Mouse (Mus musculus): ENCODE results near the gene Gm42791. TPM values are rescaled to one million over a fixed set of nuclear protein-coding genes. Genes with fewer than 3 reads are reported as not detected.

Gene Gm42791
- polyA plus RNA-seq, 1 experiment = 8.4 TPM

DNA sequence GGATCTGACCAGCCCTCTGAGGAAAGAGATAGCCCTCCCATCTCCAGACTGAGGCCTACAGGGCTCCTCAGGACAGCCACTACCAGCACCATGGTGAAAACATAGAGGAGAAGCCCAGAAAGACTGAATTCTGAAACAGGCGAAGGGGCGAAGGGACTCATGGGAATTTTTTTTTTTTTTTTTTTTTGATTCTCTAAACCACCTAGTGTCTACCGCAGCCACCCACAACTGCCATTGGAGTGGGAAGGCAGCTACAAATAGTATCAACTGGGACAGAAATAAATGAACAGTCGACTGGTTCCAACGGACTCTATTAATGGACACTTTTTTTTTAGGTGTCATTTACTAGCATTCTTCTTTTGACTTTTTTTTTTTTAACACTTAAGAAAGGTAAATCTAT is 43.6 kb downstream of the Gm42791 start:
- WGBS = 50% methylated on average over 5 of the region's 5 CpGs
- TF ChIP-seq POLR2A (IDR thresholded peaks at IDR 0.05; ENCODE audit: borderline replicate concordance, control insufficient read depth, low read depth, low read length) (no peak), CTCF (IDR thresholded peaks at IDR 0.05; ENCODE audit: control insufficient read depth, insufficient read depth, low read length) (no peak)
- Histone ChIP-seq H3K4me1 (ENCODE audit: control insufficient read depth, insufficient read depth, low read length) (peaks cover 6% of the 10 kb centered on the region), H3K4me3 (replicated peaks; ENCODE audit: control insufficient read depth, low read depth, low read length) (no peak overlapping the region), H3K27ac (ENCODE audit: control insufficient read depth, insufficient read depth, low read depth, low read length, poor library complexity) (no peak overlapping the region)

GRCm38 (mm10) chr5:148950064-148950463 is 44.9 kb downstream of the Gm42791 start:
- 8% methylated on average over 15 of the region's 15 CpGs for WGBS
- H3K4me1 ChIP-seq (ENCODE audit: control insufficient read depth, insufficient read depth, low read length) = peaks cover 6% of the 10 kb centered on the region
- H3K27ac ChIP-seq (ENCODE audit: control insufficient read depth, insufficient read depth, low read depth, low read length, poor library complexity) = no peak overlapping the region
- H3K4me3 ChIP-seq (replicated peaks; ENCODE audit: control insufficient read depth, low read depth, low read length) = no peak overlapping the region
- no peak for TF ChIP-seq POLR2A (IDR thresholded peaks at IDR 0.05; ENCODE audit: borderline replicate concordance, control insufficient read depth, low read depth, low read length)
- TF ChIP-seq CTCF (IDR thresholded peaks at IDR 0.05; ENCODE audit: control insufficient read depth, insufficient read depth, low read length) = no peak

DNA sequence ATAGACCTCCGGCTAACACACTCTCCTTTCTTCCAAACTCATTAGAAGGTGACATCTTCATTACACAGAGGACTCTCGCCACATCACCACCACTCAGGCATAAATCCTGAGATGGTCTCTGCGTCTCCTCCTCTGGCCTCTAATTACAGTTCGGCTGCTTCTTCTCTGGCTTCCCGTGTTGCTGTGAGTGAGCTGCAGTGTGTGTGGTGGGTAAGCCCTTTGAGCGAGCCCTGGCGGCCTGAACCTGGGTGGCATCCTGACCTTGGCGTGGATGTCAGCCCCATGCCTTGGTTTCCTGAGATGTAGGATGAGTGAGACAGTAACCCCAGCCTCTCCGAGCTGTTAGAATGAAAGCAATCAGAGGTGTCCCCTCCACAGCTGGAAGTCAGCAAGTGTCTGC is 46.4 kb downstream of the Gm42791 start:
- H3K4me3 ChIP-seq (replicated peaks; ENCODE audit: control insufficient read depth, low read depth, low read length) = no peak overlapping the region
- WGBS = 78% methylated on average over 9 of the region's 9 CpGs
- H3K27ac ChIP-seq (ENCODE audit: control insufficient read depth, insufficient read depth, low read depth, low read length, poor library complexity) = peak overlapping the region; percentile 55; the same call in 1 of the 2 replicates
- peaks cover 3% of the 10 kb centered on the region for H3K4me1 ChIP-seq (ENCODE audit: control insufficient read depth, insufficient read depth, low read length)
- no peak for TF ChIP-seq CTCF (IDR thresholded peaks at IDR 0.05; ENCODE audit: control insufficient read depth, insufficient read depth, low read length)
- no peak for TF ChIP-seq POLR2A (IDR thresholded peaks at IDR 0.05; ENCODE audit: borderline replicate concordance, control insufficient read depth, low read depth, low read length)

DNA sequence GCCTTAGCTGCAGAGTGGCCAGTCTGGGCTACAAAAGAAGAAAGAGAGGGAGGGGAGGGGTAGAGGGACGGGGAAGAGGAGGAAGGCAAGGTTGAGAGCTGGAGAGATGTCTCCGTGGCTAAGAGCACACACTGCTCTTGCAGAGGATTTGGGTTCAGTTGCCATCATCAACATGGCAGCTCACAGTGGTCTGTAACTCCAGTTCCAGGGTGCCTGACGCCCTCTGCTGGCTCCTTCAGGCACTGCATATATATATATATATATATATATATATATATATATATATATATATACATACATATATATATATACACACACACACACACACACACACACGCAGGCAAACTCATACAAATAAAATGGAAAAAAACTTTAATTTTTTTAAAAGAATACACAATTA is 47.5 kb downstream of the Gm42791 start:
- H3K4me1 ChIP-seq (ENCODE audit: control insufficient read depth, insufficient read depth, low read length) = peaks cover 3% of the 10 kb centered on the region
- no peak overlapping the region for H3K27ac ChIP-seq (ENCODE audit: control insufficient read depth, insufficient read depth, low read depth, low read length, poor library complexity)
- TF ChIP-seq POLR2A (IDR thresholded peaks at IDR 0.05; ENCODE audit: borderline replicate concordance, control insufficient read depth, low read depth, low read length) = no peak
- peak; percentile 29; the same call in 1 of the 2 replicates for TF ChIP-seq CTCF (IDR thresholded peaks at IDR 0.05; ENCODE audit: control insufficient read depth, insufficient read depth, low read length)
- no peak overlapping the region for H3K4me3 ChIP-seq (replicated peaks; ENCODE audit: control insufficient read depth, low read depth, low read length)
- WGBS = 76% methylated on average over 3 of the region's 4 CpGs

DNA sequence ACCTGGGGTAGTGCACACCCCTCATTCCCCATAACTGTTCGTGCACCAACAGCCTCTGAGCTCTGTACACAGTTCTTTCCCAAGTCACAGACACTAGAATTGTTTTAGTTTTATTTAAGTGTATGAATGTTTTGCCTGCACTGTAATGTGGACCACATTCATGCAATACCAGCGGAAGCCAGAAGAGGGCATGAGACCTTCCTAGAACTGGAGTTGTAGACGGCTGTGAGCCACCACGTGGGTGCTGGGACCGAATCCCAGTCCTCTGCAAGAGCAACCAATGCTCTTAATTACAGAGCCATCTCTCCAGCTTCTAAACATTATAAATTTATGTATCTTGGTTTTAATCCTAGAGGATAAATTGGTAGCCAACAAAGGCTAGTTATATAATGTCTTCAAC is 48.2 kb downstream of the Gm42791 start:
- H3K27ac ChIP-seq (ENCODE audit: control insufficient read depth, insufficient read depth, low read depth, low read length, poor library complexity) = no peak overlapping the region
- H3K4me3 ChIP-seq (replicated peaks; ENCODE audit: control insufficient read depth, low read depth, low read length) = no peak overlapping the region
- peaks cover 3% of the 10 kb centered on the region for H3K4me1 ChIP-seq (ENCODE audit: control insufficient read depth, insufficient read depth, low read length)
- TF ChIP-seq CTCF (IDR thresholded peaks at IDR 0.05; ENCODE audit: control insufficient read depth, insufficient read depth, low read length) (peak; percentile 41; the same call in 1 of the 2 replicates), POLR2A (IDR thresholded peaks at IDR 0.05; ENCODE audit: borderline replicate concordance, control insufficient read depth, low read depth, low read length) (no peak)
- WGBS = 66% methylated on average over 5 of the region's 5 CpGs

GRCm38 (mm10) chr5:148945735-148946134 is 49.2 kb downstream of the Gm42791 start:
- H3K4me3 ChIP-seq (replicated peaks; ENCODE audit: control insufficient read depth, low read depth, low read length) = no peak overlapping the region
- WGBS = 52% methylated on average over 2 of the region's 2 CpGs
- H3K27ac ChIP-seq (ENCODE audit: control insufficient read depth, insufficient read depth, low read depth, low read length, poor library complexity) = no peak overlapping the region
- TF ChIP-seq CTCF (IDR thresholded peaks at IDR 0.05; ENCODE audit: control insufficient read depth, insufficient read depth, low read length) (no peak), POLR2A (IDR thresholded peaks at IDR 0.05; ENCODE audit: borderline replicate concordance, control insufficient read depth, low read depth, low read length) (no peak)
- no peaks in the 10 kb centered on the region; the same call in 1 of the 2 replicates for H3K4me1 ChIP-seq (ENCODE audit: control insufficient read depth, insufficient read depth, low read length)

DNA sequence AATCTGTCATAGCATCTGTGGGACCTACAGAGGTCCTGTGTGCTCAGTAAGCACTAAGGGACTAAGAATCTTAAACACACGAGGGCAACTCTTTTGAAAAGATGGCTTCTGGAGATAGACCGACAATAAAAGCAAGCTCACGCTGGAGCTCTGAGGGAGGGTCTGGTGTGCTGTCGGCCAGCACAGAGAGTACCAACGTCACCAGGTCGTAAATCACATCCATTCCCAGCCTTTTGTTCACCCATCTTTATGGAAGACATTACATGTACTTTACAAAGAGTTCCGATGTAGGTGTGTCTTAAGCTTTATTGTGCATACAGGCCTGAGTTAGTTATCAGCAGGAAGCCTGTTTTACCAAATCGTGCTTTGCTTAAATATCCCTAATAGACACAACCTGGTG is 50.9 kb downstream of the Gm42791 start:
- 78% methylated on average over 8 of the region's 8 CpGs for WGBS
- TF ChIP-seq POLR2A (IDR thresholded peaks at IDR 0.05; ENCODE audit: borderline replicate concordance, control insufficient read depth, low read depth, low read length) (no peak), CTCF (IDR thresholded peaks at IDR 0.05; ENCODE audit: control insufficient read depth, insufficient read depth, low read length) (no peak)
- no peaks in the 10 kb centered on the region; the same call in 1 of the 2 replicates for H3K4me1 ChIP-seq (ENCODE audit: control insufficient read depth, insufficient read depth, low read length)
- H3K4me3 ChIP-seq (replicated peaks; ENCODE audit: control insufficient read depth, low read depth, low read length) = no peak overlapping the region
- no peak overlapping the region for H3K27ac ChIP-seq (ENCODE audit: control insufficient read depth, insufficient read depth, low read depth, low read length, poor library complexity)

DNA sequence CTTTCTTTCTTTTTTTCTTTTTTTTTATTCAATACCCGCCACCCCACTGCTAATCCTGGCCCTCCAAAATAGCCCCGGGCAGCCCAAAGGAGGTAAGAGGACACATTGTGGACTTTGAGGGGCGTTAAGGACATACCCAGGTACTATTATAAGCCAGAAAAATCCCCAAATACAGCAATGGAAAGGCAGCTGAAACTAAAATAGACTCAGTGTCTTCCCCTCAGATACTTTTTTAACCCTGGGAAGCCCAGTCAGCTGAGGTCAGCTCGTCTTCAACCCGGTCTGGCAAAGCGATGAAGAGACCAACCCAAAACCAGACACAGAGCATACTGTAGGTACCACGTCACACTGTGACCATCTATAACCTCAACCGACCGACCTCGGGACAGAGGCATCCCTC is 51.5 kb downstream of the Gm42791 start:
- WGBS = 92% methylated on average over 10 of the region's 10 CpGs
- TF ChIP-seq POLR2A (IDR thresholded peaks at IDR 0.05; ENCODE audit: borderline replicate concordance, control insufficient read depth, low read depth, low read length) (no peak), CTCF (IDR thresholded peaks at IDR 0.05; ENCODE audit: control insufficient read depth, insufficient read depth, low read length) (no peak)
- H3K27ac ChIP-seq (ENCODE audit: control insufficient read depth, insufficient read depth, low read depth, low read length, poor library complexity) = no peak overlapping the region

DNA sequence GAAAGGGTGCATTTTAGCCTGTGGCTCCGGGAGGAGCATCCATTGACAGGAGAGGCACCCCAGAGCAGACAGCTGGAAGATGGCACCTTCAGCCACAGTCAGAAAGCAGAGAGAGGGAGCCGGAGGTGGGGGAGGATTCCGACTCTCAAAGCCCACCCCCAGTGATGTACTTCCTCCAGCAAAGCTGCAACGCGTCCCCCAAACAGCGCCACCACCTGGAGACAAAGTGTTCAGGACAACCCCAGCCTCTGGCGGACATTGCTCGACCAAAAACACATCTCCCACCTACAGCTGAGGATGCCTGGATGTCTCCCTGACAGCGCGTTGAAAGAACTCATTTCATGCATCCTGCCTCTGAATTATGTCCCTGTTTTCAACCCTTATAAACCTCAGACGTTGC is 52.0 kb downstream of the Gm42791 start:
- H3K4me1 ChIP-seq (ENCODE audit: control insufficient read depth, insufficient read depth, low read length) = peaks cover 2% of the 10 kb centered on the region
- TF ChIP-seq POLR2A (IDR thresholded peaks at IDR 0.05; ENCODE audit: borderline replicate concordance, control insufficient read depth, low read depth, low read length) = no peak
- no peak; the same call in 1 of the 2 replicates for TF ChIP-seq CTCF (IDR thresholded peaks at IDR 0.05; ENCODE audit: control insufficient read depth, insufficient read depth, low read length)
- H3K27ac ChIP-seq (ENCODE audit: control insufficient read depth, insufficient read depth, low read depth, low read length, poor library complexity) = no peak overlapping the region
- no peak overlapping the region for H3K4me3 ChIP-seq (replicated peaks; ENCODE audit: control insufficient read depth, low read depth, low read length)
- WGBS = 91% methylated on average over 11 of the region's 11 CpGs

More for the DNA sequence above, 51.5 kb downstream of the Gm42791 start:
- Histone ChIP-seq H3K4me1 (ENCODE audit: control insufficient read depth, insufficient read depth, low read length) (peaks cover 2% of the 10 kb centered on the region), H3K4me3 (replicated peaks; ENCODE audit: control insufficient read depth, low read depth, low read length) (no peak overlapping the region)

Measured in bone marrow, adult 2 months (tissue).